Mouse (Mus musculus): ENCODE measurements around the gene Zmiz1. TPM values are rescaled to one million over a fixed set of nuclear protein-coding genes. Genes with fewer than 3 reads are reported as not detected.

Gene Zmiz1
- polyA plus RNA-seq, 1 experiment, result 34.5 TPM

GRCm38 (mm10) chr14:25508111-25508756, 49.2 kb downstream of the Zmiz1 start:
- Histone ChIP-seq H3K27me3 (ENCODE audit: control insufficient read depth, insufficient read depth, insufficient read length) (no peaks in the 10 kb centered on the region), H3K4me3 (no peak overlapping the region), H3K79me2 (ENCODE audit: control insufficient read depth, insufficient read depth) (peaks cover 75% of the 10 kb centered on the region), H3K36me3 (ENCODE audit: control insufficient read depth, insufficient read depth) (peaks cover 22% of the 10 kb centered on the region), H3K4me2 (ENCODE audit: low read depth) (no peak overlapping the region), H3ac (ENCODE audit: control insufficient read depth, insufficient read length) (no peak overlapping the region)
- TF ChIP-seq MYOD1 (IDR thresholded peaks at IDR 0.05; ENCODE audit: control insufficient read depth in 1 of 3, insufficient read length in 2 of 3, low read depth in 2 of 3) (peak in 1 of 3 experiments; percentile 31), CEBPB (IDR thresholded peaks at IDR 0.05; ENCODE audit: insufficient read depth, poor library complexity, severe bottlenecking) (no peak), MYOG (IDR thresholded peaks at IDR 0.05; ENCODE audit: control insufficient read depth in 1 of 3, insufficient read depth in 1 of 3, insufficient read length in 2 of 3, low read depth in 2 of 3) (peak in 1 of 3 experiments; percentile 37), POLR2A (IDR thresholded peaks at IDR 0.05; ENCODE audit: insufficient read length, low read depth) (no peak), E2F4 (IDR thresholded peaks at IDR 0.05; ENCODE audit: insufficient read depth) (no peak)

DNA sequence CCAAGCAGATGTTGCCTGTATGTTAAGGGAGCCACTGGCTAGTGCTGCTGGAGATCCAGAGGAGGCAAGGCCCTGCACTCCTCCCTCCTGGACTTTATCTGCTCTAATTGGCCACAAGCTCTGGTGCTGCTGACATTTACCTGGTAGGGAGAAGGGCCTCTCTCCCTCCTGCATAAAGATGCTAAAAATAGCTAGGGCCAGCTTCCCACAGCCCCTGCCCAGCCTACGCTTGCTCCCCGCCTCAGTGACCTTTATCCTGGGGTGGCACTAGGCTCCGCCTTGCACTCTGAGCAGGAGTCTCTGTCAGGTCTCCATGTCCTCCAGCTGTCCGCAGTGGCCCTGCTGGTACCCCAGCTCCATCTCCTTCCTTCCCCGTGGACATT, 49.8 kb downstream of the Zmiz1 start:
- Histone ChIP-seq H3K79me2 (ENCODE audit: control insufficient read depth, insufficient read depth) (peaks cover 76% of the 10 kb centered on the region), H3K4me2 (ENCODE audit: low read depth) (no peak overlapping the region), H3K36me3 (ENCODE audit: control insufficient read depth, insufficient read depth) (peaks cover 19% of the 10 kb centered on the region), H3K4me3 (no peak overlapping the region), H3K27me3 (ENCODE audit: control insufficient read depth, insufficient read depth, insufficient read length) (no peaks in the 10 kb centered on the region), H3ac (ENCODE audit: control insufficient read depth, insufficient read length) (no peak overlapping the region)
- TF ChIP-seq POLR2AphosphoS2 (IDR thresholded peaks at IDR 0.05; ENCODE audit: insufficient read length, low read depth), result no peak
- TF ChIP-seq USF1 (IDR thresholded peaks at IDR 0.05; ENCODE audit: low read depth), result no peak
- TF ChIP-seq MYOD1 (IDR thresholded peaks at IDR 0.05; ENCODE audit: control insufficient read depth in 1 of 3, insufficient read length in 2 of 3, low read depth in 2 of 3), result no peak
- no peak for TF ChIP-seq SRF (IDR thresholded peaks at IDR 0.05; ENCODE audit: control insufficient read depth, insufficient read length, low read depth)
- TF ChIP-seq MAX (IDR thresholded peaks at IDR 0.05; ENCODE audit: low read depth), result no peak
- TF ChIP-seq POLR2A (IDR thresholded peaks at IDR 0.05; ENCODE audit: insufficient read length, low read depth), result no peak
- no peak for TF ChIP-seq REST (IDR thresholded peaks at IDR 0.05; ENCODE audit: insufficient read depth, insufficient read length)
- TF ChIP-seq MYOG (IDR thresholded peaks at IDR 0.05; ENCODE audit: control insufficient read depth in 1 of 3, insufficient read depth in 1 of 3, insufficient read length in 2 of 3, low read depth in 2 of 3), result no peak
- no peak for TF ChIP-seq TCF3 (IDR thresholded peaks at IDR 0.05; ENCODE audit: insufficient read length, low read depth)
- no peak for TF ChIP-seq TCF12 (IDR thresholded peaks at IDR 0.05; ENCODE audit: insufficient read depth, poor library complexity, severe bottlenecking)
- no peak for TF ChIP-seq CEBPB (IDR thresholded peaks at IDR 0.05; ENCODE audit: insufficient read depth, poor library complexity, severe bottlenecking)
- no peak for TF ChIP-seq E2F4 (IDR thresholded peaks at IDR 0.05; ENCODE audit: insufficient read depth)

- H3ac ChIP-seq (ENCODE audit: control insufficient read depth, insufficient read length), result no peak overlapping the region
- H3K27me3 ChIP-seq (ENCODE audit: control insufficient read depth, insufficient read depth, insufficient read length), result no peaks in the 10 kb centered on the region
- peaks cover 17% of the 10 kb centered on the region for H3K36me3 ChIP-seq (ENCODE audit: control insufficient read depth, insufficient read depth)
- H3K79me2 ChIP-seq (ENCODE audit: control insufficient read depth, insufficient read depth), result peaks cover 83% of the 10 kb centered on the region
- no peak for TF ChIP-seq SRF (IDR thresholded peaks at IDR 0.05; ENCODE audit: control insufficient read depth, insufficient read length, low read depth)
- TF ChIP-seq TCF3 (IDR thresholded peaks at IDR 0.05; ENCODE audit: insufficient read length, low read depth), result peak; percentile 94
- TF ChIP-seq MYOD1 (IDR thresholded peaks at IDR 0.05; ENCODE audit: control insufficient read depth in 1 of 3, insufficient read length in 2 of 3, low read depth in 2 of 3), result peak; percentile 65 to 98 (median 98)
- no peak for TF ChIP-seq POLR2A (IDR thresholded peaks at IDR 0.05; ENCODE audit: insufficient read length, low read depth)
- TF ChIP-seq USF1 (IDR thresholded peaks at IDR 0.05; ENCODE audit: low read depth), result no peak
- TF ChIP-seq MAX (IDR thresholded peaks at IDR 0.05; ENCODE audit: low read depth), result no peak
- TF ChIP-seq MYOG (IDR thresholded peaks at IDR 0.05; ENCODE audit: control insufficient read depth in 1 of 3, insufficient read depth in 1 of 3, insufficient read length in 2 of 3, low read depth in 2 of 3), result peak; percentile 44 to 94 (median 91)
- no peak for TF ChIP-seq REST (IDR thresholded peaks at IDR 0.05; ENCODE audit: insufficient read depth, insufficient read length)
- peak; percentile 53 for TF ChIP-seq TCF12 (IDR thresholded peaks at IDR 0.05; ENCODE audit: insufficient read depth, poor library complexity, severe bottlenecking)
- TF ChIP-seq E2F4 (IDR thresholded peaks at IDR 0.05; ENCODE audit: insufficient read depth), result no peak
- TF ChIP-seq CEBPB (IDR thresholded peaks at IDR 0.05; ENCODE audit: insufficient read depth, poor library complexity, severe bottlenecking), result no peak
- TF ChIP-seq POLR2AphosphoS2 (IDR thresholded peaks at IDR 0.05; ENCODE audit: insufficient read length, low read depth), result peak; percentile 64
- H3K4me3 ChIP-seq, result no peak overlapping the region
- H3K4me2 ChIP-seq (ENCODE audit: low read depth), result no peak overlapping the region
These were observed 50.6 kb downstream of the Zmiz1 start for GRCm38 (mm10) chr14:25509450-25510129.

- H3K36me3 ChIP-seq (ENCODE audit: control insufficient read depth, insufficient read depth), result peaks cover 17% of the 10 kb centered on the region
- no peak overlapping the region for H3K4me3 ChIP-seq
- TF ChIP-seq TCF3 (IDR thresholded peaks at IDR 0.05; ENCODE audit: insufficient read length, low read depth) (no peak), TCF12 (IDR thresholded peaks at IDR 0.05; ENCODE audit: insufficient read depth, poor library complexity, severe bottlenecking) (no peak), USF1 (IDR thresholded peaks at IDR 0.05; ENCODE audit: low read depth) (no peak), REST (IDR thresholded peaks at IDR 0.05; ENCODE audit: insufficient read depth, insufficient read length) (no peak), SRF (IDR thresholded peaks at IDR 0.05; ENCODE audit: control insufficient read depth, insufficient read length, low read depth) (no peak), E2F4 (IDR thresholded peaks at IDR 0.05; ENCODE audit: insufficient read depth) (no peak), CEBPB (IDR thresholded peaks at IDR 0.05; ENCODE audit: insufficient read depth, poor library complexity, severe bottlenecking) (no peak), POLR2AphosphoS2 (IDR thresholded peaks at IDR 0.05; ENCODE audit: insufficient read length, low read depth) (no peak), POLR2A (IDR thresholded peaks at IDR 0.05; ENCODE audit: insufficient read length, low read depth) (no peak), MYOD1 (IDR thresholded peaks at IDR 0.05; ENCODE audit: control insufficient read depth in 1 of 3, insufficient read length in 2 of 3, low read depth in 2 of 3) (peak in 1 of 3 experiments; percentile 54), MAX (IDR thresholded peaks at IDR 0.05; ENCODE audit: low read depth) (no peak), MYOG (IDR thresholded peaks at IDR 0.05; ENCODE audit: control insufficient read depth in 1 of 3, insufficient read depth in 1 of 3, insufficient read length in 2 of 3, low read depth in 2 of 3) (peak in 1 of 3 experiments; percentile 55)
- peaks cover 91% of the 10 kb centered on the region for H3K79me2 ChIP-seq (ENCODE audit: control insufficient read depth, insufficient read depth)
- no peak overlapping the region for H3ac ChIP-seq (ENCODE audit: control insufficient read depth, insufficient read length)
- H3K4me2 ChIP-seq (ENCODE audit: low read depth), result no peak overlapping the region
- H3K27me3 ChIP-seq (ENCODE audit: control insufficient read depth, insufficient read depth, insufficient read length), result no peaks in the 10 kb centered on the region
These were observed 51.4 kb downstream of the Zmiz1 start for GRCm38 (mm10) chr14:25510362-25510761.
